Mouse (Mus musculus) heart, postnatal 0 days (tissue): ENCODE measurements around the gene 4833427G06Rik. TPM values are rescaled to one million over a fixed set of nuclear protein-coding genes. Genes with fewer than 3 reads are reported as not detected.

Source experiments
- ATAC-seq: fragments of 200-750 bp; cut with Nextera tagmentation; 2 replicates; pipeline ENCODE4 v1.8.0; 2017; ENCODE audit warnings: low read depth, moderate number of reproducible peaks, moderate library complexity; ENCODE audit not compliant: insufficient read depth
- DNase-seq: peaks from one replicate; pipeline ENCODE4 v3.0.0-alpha.2; 2016; ENCODE audit warnings: low spot score
- H3K27ac ChIP-seq: fragments of 300-500 bp; sonication (generic); 2 replicates; pipeline ENCODE4 v1.5.1; 2014; ENCODE audit warnings: low read depth, mild to moderate bottlenecking
- H3K27me3 ChIP-seq: fragments of 300-500 bp; sonication (generic); 2 replicates; pipeline ENCODE4 v1.6.1; 2014; ENCODE audit warnings: low read length, mixed read lengths; ENCODE audit not compliant: control insufficient read depth, insufficient read depth
- H3K36me3 ChIP-seq: fragments of 300-500 bp; sonication (generic); replicated peaks from 2 replicates; pipeline ENCODE4 v1.6.1; 2014; ENCODE audit warnings: low read length, mixed read lengths; ENCODE audit not compliant: control insufficient read depth, insufficient read depth
- H3K4me1 ChIP-seq: fragments of 300-500 bp; sonication (generic); 2 replicates; pipeline ENCODE4 v1.6.1; 2014; ENCODE audit warnings: antibody characterized with exemption; ENCODE audit not compliant: control insufficient read depth, insufficient read depth
- H3K4me2 ChIP-seq: fragments of 300-500 bp; sonication (generic); 2 replicates; pipeline ENCODE4 v1.6.1; 2014; ENCODE audit warnings: low read depth, mild to moderate bottlenecking, low read length, moderate library complexity
- H3K4me3 ChIP-seq: fragments of 300-500 bp; sonication (generic); 2 replicates; pipeline ENCODE4 v1.5.1; 2014; ENCODE audit warnings: low read depth, low read length
- H3K9ac ChIP-seq: fragments of 300-500 bp; sonication (generic); replicated peaks from 2 replicates; pipeline ENCODE4 v1.6.1; 2014; ENCODE audit warnings: low read depth, low read length, mixed read lengths
- H3K9me3 ChIP-seq: fragments of 300-500 bp; sonication (generic); replicated peaks from 2 replicates; pipeline ENCODE4 v1.6.1; 2016; ENCODE audit warnings: low read length; ENCODE audit not compliant: control insufficient read depth
- CTCF ChIP-seq: IDR thresholded peaks from 2 replicates; pipeline ENCODE4 v1.5.1; 2016; ENCODE audit warnings: antibody characterized with exemption, control low read depth, low read depth
- EP300 ChIP-seq: IDR thresholded peaks from 2 replicates; pipeline ENCODE4 v1.6.1; 2016; ENCODE audit warnings: antibody characterized with exemption, low read depth
- WGBS: fragments of 180-500 bp; shearing (Covaris S2); extraction: QIAGEN DNeasy Blood & Tissue Kit; methylation state at CpG from one replicate; pipeline ENCODE4 v1.1.7; 2014; 5-methylcytosine and 5-hydroxymethylcytosine counted together
- microRNA counts: library from miRNA; unstranded; fragments of <30 nt; microRNA quantifications from one replicate; lab custom pipeline; 2015
- microRNA-seq: library from miRNA; unstranded; fragments of <30 nt; microRNA quantifications from one replicate; pipeline ENCODE4, GENCODE M21; 2016
- polyA plus RNA-seq: library from polyadenylated mRNA; unstranded; fragments of >200 nt; fragmentation: Nextera tagmentation; extraction: Ambion mirVana; gene quantifications from 2 replicates; pipeline ENCODE4 v1.2.1, GENCODE M21; 2015
- total RNA-seq: library from RNA; depleted of rRNA; stranded (reverse); fragments of >200 nt; gene quantifications from 2 replicates; pipeline ENCODE4 v1.2.3, GENCODE M21; 2014; ENCODE audit warnings: low replicate concordance; rRNA removed

The 4833427G06Rik gene
- total and polyA plus RNA-seq, 2 experiments from 2014 or later, result not detected

DNA sequence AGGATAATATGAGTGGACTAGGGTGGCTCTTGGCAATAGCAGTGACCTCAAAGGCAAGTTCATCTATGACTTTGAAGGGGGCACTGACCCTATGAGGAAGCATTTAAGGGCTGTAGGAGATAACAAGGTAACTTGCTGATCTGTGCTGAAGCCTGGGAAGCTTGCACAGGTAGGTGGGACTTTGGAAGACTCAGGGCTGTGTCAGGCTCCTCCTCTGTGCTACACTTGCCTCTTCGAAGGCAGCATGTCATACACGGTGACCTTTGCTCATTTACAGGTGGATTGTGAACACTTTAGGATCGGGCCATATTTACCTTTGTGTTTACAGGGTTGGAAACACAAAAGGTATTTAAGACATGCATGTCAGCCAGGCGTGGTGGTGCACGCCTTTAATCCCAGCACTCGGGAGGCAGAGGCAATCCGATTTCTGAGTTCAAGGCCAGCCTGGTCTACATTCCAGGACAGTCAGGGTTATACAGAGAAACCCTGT is 60.3 kb downstream of the 4833427G06Rik start:
- ATAC-seq (no peak), DNase-seq (no peak)
- Histone ChIP-seq H3K9ac (no peak overlapping the region), H3K36me3 (no peaks in the 10 kb centered on the region), H3K4me1 (no peaks in the 10 kb centered on the region), H3K4me2 (no peak overlapping the region), H3K27ac (no peak overlapping the region), H3K27me3 (no peaks in the 10 kb centered on the region), H3K9me3 (no peaks in the 10 kb centered on the region), H3K4me3 (no peak overlapping the region)
- no peak for TF ChIP-seq EP300
- no peak for TF ChIP-seq CTCF
- WGBS, result 85% methylated on average over 7 of the region's 7 CpGs

DNA sequence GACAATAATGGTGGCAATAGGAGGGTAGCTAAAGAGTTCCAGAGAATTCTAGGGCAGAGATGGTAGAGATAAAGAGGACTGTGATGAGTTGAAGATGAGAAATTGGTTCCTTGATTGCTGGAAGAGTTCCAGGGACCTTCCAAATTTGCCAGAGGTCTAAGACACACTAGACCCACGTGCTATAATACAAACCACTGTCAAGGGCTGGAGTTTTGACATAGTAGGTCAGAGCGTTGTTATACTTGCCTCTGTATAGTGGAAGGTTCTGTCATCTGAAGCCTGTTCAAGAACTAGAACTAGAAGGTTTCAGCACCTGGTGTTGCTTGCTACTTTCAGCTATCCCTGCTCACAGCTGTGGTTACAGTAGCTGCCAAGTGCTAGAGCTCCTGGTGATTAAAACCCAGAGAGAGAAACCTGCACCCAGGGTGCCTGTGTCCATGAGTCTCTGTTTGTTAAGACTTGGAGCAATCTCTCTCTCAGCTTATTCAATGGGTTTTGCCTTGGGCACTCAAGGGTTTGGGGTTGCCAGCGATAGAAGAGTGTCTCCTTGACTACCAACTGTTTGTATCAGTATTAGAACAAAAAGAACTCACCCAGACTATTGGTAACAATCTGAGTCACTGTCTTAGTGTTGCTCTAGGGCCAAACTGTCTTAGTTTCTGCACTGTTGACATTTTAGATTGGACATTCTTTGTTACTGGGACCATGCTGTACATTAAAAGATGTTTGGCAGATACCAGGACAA is 68.9 kb downstream of the 4833427G06Rik start:
- H3K9ac ChIP-seq, result no peak overlapping the region
- H3K9me3 ChIP-seq, result no peaks in the 10 kb centered on the region
- no peaks in the 10 kb centered on the region for H3K36me3 ChIP-seq
- H3K27ac ChIP-seq, result no peak overlapping the region
- no peaks in the 10 kb centered on the region for H3K27me3 ChIP-seq
- TF ChIP-seq EP300, result no peak
- no peak for TF ChIP-seq CTCF
- no peak overlapping the region for H3K4me3 ChIP-seq
- H3K4me2 ChIP-seq, result no peak overlapping the region
- no peak for DNase-seq
- 77% methylated on average over 3 of the region's 3 CpGs for WGBS
- no peaks in the 10 kb centered on the region for H3K4me1 ChIP-seq
- ATAC-seq, result no peak

DNA sequence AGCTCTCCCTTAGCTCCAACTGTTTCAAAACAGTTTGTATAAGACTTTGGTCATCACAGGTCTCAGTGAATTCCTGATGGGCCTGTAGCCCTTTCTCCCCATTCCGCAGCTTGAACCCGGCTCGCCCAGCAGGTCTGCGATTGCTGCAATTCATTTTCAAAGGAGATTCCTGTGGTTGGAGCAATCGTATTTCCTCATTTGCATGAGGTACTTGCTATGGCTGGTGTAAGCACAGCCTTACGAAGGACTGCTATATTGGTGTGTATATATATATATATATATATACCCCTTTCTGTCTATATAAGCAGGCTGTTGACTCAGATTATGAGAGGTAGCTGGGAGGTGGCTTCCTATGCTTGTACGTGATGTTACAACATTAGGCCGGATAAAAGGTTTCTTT is 69.6 kb downstream of the 4833427G06Rik start:
- DNase-seq (no peak), ATAC-seq (no peak)
- Histone ChIP-seq H3K9me3 (no peaks in the 10 kb centered on the region), H3K4me2 (no peak overlapping the region), H3K36me3 (no peaks in the 10 kb centered on the region), H3K4me3 (no peak overlapping the region), H3K4me1 (no peaks in the 10 kb centered on the region), H3K27ac (no peak overlapping the region), H3K27me3 (no peaks in the 10 kb centered on the region), H3K9ac (no peak overlapping the region)
- WGBS, result 78% methylated on average over 8 of the region's 8 CpGs
- TF ChIP-seq CTCF (no peak), EP300 (no peak)

DNA sequence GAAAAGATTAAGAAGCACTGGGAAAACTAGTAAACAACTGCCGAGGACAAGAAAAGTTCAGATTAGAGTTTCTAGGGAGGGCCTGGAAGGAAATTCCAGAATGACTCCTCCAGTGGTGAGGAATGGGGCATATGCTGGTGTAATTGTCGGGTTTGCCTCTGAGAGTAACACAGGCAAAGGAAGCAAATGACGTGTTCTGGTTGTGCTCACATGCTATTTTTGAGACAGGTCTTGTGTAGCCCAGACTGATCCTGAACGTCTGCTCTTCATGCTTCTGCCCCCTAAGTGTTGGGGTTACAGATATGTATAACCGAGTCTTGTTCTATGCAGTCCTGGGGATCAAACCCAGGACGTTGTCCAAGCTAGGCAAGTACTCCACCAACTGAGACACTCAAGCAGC is 70.3 kb downstream of the 4833427G06Rik start:
- Histone ChIP-seq H3K9ac (no peak overlapping the region), H3K9me3 (no peaks in the 10 kb centered on the region), H3K4me2 (no peak overlapping the region), H3K27me3 (no peaks in the 10 kb centered on the region), H3K27ac (no peak overlapping the region; the same call in 1 of the 2 replicates), H3K4me3 (no peak overlapping the region), H3K36me3 (no peaks in the 10 kb centered on the region), H3K4me1 (no peaks in the 10 kb centered on the region)
- DNase-seq, result no peak
- ATAC-seq, result peak; percentile 39; the same call in 1 of the 2 replicates
- TF ChIP-seq CTCF (no peak), EP300 (no peak)
- WGBS, result 35% methylated on average over 6 of the region's 6 CpGs

MicroRNA genes within 50 kb of the gene (microRNA counts, 519-probe panel; counts per million panel counts)
- microRNA mmu-miR-34b-3p (lab: Ali Mortazavi, UCI) (not detected), microRNA mmu-miR-34b-5p (lab: Ali Mortazavi, UCI) (1,226 counts per million, percentile 10 among the panel's probes with 10 or more counts), microRNA mmu-miR-34c (lab: Ali Mortazavi, UCI) (8,218 counts per million, percentile 93 among the panel's probes with 10 or more counts)

Small RNA genes within 50 kb of the gene (microRNA-seq; reads per million reads assigned to microRNA genes)
- gene Mir34b, result 13.7 reads per million, percentile 34 among the genes with 10 or more reads in this experiment
- 251 reads per million, percentile 67 among the genes with 10 or more reads in this experiment for gene Mir34c

Other genes starting within 250 kb of the 4833427G06Rik start
- 23.9 and 40.9 TPM in 2 replicates for gene Sik2, start 93.0 kb downstream of the 4833427G06Rik start, total RNA-seq
- gene Sik2, start 93.0 kb downstream of the 4833427G06Rik start, polyA plus RNA-seq, result 7.0 and 9.1 TPM in 2 replicates
- not detected in 2 replicates for gene Btg4, start 41.2 kb downstream of the 4833427G06Rik start, total RNA-seq
- not detected in 2 replicates for gene Btg4, start 41.2 kb downstream of the 4833427G06Rik start, polyA plus RNA-seq
- 8.4 and 9.9 TPM in 2 replicates for gene Layn, start 25.0 kb downstream of the 4833427G06Rik start, total RNA-seq
- 6.7 and 6.9 TPM in 2 replicates for gene Layn, start 25.0 kb downstream of the 4833427G06Rik start, polyA plus RNA-seq
- gene Gm32742, start 63.4 kb upstream of the 4833427G06Rik start, total RNA-seq, result 0.15 TPM in 1 of 2 replicates, not detected in the other
- not detected in 2 replicates for gene Gm32742, start 63.4 kb upstream of the 4833427G06Rik start, polyA plus RNA-seq
- 0.76 and 0.89 TPM in 2 replicates for gene Pou2af1, start 111.6 kb upstream of the 4833427G06Rik start, total RNA-seq
- gene Pou2af1, start 111.6 kb upstream of the 4833427G06Rik start, polyA plus RNA-seq, result 0.05 and 0.08 TPM in 2 replicates
- gene Colca2, start 176.5 kb upstream of the 4833427G06Rik start, total RNA-seq, result 2.0 and 12.4 TPM in 2 replicates
- gene Colca2, start 176.5 kb upstream of the 4833427G06Rik start, polyA plus RNA-seq, result 3.0 and 3.2 TPM in 2 replicates
- not detected in 2 replicates for gene 1810046K07Rik, start 226.8 kb upstream of the 4833427G06Rik start, total RNA-seq
- not detected in 2 replicates for gene 1810046K07Rik, start 226.8 kb upstream of the 4833427G06Rik start, polyA plus RNA-seq